Mouse (Mus musculus) frontal cortex, adult 2 months (tissue): Measurements from ENCODE around the gene Cd5. TPM values are rescaled to one million over a fixed set of nuclear protein-coding genes. Genes with fewer than 3 reads are reported as not detected.

Source experiments
- DNase-seq, 2 experiments: peaks; one replicate each; pipeline ENCODE4 v3.0.0; 2022; ENCODE audit warnings: low spot score in 1 of 2; ENCODE audit errors: extremely low spot score in 1 of 2
- polyA plus RNA-seq: library from polyadenylated mRNA; depleted of rRNA; stranded (reverse); fragments of >200 nt; gene quantifications from 2 replicates; pipeline ENCODE4 v1.2.3, GENCODE M21; 2012

Gene Cd5
- polyA plus RNA-seq, 1 experiment: 0.14 TPM

DNA sequence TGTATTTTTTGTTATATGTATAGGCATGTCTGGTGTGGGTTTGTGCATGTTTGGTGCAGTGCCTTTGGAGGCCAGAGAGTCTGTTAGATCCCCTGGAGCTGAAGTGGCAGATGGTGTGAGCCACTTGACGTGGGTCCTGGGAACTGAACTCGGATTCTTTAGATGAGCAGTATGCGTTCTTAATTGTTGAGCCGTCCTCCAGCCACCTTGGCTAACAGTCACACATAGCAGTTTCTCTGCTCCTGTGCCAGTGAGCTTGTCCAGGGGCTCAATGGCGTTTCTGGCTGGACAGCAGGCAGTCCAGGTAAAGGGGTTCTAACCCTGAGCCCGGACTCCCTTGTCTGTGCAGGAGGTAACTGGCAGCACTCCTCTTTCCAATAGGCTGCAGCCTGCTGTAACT, 29.9 kb downstream of the Cd5 start:
- DNase-seq: no peak

DNA sequence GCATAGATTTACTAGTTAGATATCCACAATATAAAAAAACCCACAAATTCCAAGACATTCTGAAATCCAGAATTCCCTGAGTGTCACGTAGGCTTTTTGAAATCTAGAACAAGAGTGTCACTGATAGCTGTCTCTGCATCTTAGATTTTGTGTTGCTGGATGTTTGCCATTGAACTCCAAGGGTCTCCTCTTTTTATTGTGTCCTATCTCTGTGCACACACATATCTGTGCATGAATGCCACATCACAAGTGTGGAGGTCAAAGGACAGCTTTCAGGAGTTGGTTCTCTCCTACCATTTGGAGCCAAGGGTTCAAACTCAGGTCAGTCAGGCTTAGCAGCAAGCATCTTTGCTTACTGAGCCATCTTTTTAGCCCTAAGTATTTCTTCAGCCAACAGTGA, 30.9 kb downstream of the Cd5 start:
- no peak for DNase-seq

DNA sequence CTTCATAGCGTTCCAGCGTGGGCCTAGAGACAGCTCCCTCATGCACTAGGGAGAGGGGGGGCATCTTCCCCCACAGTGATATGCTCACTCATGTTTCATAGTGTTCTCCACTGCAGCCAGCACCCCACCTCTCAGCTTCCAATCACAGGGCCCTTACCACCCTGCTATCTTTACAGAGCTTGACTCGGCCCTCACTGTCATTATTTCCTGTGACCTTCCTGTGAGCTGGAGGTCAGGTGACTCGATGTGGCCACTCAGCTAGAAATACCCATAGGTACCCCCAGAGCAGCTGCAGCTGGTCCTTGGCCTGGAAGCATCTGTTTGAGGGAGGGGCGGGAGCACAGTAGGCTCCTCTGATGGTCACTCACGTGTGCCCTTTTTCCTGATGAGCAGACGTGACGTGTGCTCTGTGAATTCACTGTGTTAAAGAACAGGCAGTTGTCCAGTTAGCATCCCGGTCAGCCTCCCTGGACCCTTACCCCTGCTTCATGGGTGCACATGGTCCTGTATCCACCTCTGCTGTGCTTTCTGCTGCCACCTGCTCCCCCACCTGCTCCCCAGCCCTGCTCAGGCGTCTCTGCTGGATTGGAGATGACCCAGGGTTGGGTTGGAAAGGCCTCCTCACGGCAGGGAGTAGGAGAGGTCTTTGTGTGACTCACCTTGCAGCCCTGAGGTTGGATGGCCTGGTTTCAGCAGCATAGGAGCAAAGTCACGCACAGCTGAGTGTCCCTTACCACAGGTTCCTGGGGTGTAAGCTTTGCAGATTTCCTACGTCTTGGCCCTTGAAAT, 31.5 kb downstream of the Cd5 start:
- DNase-seq: no peak

DNA sequence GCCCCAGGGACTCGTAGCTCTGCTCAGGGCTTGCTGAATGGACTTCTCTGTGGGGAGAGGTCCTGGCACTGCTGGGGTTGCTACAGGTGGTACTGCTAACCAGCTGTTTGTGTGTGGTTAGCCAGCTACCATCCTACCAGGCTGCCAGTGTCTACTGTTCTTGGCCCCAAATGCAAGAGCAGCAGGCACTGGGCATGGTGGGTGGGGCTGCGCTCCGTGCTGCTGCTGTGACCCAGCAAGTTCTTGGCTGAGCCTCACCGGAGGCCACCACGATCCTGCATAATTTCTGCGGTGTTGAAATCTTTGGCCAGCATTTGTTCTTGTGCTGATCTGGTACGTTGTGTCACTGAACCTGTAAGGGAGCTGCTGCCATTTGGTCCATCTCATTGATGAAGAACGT, 35.3 kb downstream of the Cd5 start:
- DNase-seq: no peak

DNA sequence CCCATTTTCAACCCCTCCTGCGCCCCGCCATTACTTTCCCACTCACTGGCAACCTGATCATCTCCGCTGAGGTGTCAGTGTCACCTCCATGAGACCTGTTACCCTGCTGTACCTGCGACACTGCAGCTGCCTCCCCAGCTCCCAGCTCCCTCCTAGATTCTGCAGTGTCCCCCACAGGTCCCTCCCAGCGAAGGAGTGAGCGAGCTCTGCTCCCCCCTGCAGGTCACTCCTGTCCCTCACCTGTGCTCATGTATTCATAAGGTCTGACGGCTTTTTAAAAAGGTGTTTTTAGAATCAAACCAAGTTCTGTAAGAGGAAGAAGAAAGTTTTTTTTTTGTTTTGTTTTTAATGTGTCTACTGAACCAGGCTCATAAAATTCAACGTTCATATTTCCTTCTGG, 36.7 kb downstream of the Cd5 start:
- no peak for DNase-seq

DNA sequence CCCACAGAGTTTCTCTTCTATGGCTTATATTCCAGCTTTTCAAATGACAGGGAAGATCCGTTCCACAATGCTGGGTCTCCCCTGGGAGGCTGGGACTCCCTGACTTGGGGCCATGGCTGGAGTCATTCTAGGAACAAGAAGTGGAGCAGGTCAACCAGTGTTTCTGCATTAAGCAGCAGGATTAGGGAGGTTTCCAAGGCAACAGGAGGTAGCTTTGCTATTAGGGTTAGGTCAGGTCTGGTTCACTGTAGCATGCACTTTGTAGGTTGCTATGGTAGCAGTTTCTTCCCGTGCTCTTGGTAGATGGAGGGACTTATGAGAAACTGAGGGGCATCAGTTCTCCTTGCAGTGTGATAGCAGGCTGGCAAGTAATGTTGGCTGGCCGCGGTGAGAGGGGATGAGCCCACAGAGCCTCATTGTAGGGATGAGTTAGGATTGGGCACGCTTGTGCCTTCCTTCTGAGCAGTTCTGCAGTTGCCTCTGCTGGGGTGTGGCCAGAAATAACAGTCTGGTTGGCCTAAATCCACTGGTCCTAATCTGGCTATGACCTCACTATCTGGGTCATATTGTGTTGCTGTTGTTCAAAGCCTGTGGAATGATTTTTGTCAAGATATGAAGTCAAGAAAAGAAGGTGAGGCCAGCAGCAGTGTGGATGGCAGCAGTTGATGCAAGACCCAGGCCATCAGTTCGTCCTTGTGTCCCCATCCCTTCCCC, 37.6 kb downstream of the Cd5 start:
- DNase-seq: no peak

DNA sequence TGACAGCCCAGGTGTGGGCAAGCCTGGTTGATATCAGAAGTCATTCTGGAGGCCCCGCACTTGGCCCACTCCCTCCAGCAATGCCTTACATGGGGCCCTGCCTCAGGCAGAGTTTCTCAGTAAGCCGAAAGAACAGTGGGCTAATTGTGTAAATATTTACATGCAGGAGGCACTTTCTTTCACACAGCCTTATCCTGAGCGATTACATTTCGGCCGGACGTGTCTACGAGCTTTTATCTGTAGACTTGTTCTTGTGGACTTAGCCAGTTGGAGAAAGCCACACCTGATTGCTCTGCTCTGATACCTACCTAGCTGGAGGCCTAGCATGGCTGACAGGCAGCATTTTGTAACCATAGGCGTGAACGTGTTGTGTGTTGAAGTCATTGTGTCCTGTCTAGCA, 39.0 kb downstream of the Cd5 start:
- DNase-seq: no peak

DNA sequence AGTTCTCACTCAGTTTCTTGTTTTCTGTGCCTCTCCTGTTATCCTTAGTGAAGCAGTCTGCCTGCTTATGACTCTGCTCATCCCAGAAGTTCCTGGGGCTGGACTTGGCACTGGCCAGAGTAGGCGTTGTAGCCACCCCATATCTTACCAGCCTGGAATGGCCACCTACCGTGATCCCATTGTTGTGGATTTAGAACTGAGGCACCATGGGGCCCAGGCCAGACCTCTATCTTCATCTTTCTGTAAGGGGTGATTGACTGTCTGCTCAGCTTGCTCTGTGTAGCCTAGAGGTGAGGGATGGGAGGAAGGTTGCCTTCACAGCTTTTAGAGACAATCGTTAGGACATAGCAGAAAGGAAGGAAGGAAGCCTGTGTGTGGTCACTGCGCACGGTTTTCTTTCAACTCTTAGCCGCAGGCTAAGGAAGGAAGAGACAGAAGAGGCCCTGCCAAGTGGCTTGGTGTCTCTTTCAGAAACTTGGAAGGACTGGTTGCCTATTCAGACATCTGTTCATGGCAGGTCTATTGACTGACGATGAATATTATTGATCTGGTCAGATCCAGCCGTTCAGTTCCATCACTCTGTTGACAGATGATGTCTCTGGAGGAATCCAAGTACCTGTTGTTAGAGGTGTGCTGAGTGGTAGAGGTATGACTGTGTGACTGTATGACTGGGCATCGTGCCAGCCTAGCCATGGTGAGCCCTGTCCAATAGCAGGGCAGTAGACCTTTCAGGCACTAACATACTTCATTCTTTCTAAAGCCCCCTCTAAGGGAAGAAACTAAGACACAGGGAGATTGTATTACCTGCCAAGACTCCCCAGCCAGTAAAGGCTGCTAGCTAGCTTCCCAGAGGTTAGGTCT, 40.4 kb downstream of the Cd5 start:
- no peak for DNase-seq

DNA sequence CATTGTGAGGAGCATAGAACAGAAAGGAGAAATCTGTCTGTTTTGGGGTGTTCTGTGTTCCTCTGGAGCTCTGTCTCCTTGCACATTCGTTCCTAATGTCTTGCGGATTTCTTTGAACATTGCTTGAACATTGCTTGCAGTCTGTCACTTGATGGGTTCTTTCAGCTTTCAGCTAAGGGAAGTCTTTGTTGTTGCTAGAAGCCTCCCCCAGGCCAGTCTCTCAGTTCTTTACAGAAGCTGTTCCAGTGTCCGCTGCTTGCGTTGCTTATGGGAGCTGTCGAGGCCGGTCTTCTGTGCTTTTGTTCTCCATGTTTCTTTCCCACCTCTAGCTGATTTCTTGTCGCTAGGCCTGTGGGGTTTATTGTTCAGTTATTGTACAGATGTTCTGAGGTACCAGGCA, 43.0 kb downstream of the Cd5 start:
- DNase-seq: no peak

DNA sequence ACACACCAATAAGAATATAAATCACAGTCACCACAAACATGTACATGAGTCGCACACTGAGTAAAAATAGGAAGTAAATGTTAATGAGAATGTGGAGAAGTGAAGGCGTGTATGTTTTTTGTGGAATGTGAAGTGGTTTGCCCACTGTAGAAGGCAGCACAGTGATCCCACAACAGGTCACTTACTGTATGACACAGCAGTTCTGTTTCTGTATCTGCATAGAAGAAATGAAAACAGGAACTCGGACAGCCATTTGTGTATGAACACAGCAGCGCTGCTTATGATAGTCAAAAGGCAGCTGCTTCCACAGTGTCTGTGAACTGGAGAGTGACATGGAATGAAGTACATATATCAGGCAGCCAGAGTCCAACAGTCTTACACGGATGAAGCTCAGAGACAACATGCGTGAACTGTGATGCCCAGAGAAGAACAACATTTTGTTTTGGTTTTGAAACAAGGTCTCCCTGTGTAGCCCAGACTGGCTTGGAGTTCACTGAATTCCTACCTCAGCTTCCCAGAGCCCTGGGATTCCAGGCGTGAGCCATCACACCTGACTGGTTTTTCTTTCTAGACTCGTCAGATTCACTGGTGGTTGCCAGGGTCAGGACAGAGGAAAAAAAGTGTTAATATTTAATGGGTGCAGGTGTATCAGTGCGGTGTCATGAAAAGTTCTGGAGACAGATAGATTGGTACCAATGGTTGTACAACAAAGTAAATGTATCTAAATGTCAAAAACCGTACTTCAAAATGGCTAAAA, 44.7 kb downstream of the Cd5 start:
- DNase-seq: no peak

DNA sequence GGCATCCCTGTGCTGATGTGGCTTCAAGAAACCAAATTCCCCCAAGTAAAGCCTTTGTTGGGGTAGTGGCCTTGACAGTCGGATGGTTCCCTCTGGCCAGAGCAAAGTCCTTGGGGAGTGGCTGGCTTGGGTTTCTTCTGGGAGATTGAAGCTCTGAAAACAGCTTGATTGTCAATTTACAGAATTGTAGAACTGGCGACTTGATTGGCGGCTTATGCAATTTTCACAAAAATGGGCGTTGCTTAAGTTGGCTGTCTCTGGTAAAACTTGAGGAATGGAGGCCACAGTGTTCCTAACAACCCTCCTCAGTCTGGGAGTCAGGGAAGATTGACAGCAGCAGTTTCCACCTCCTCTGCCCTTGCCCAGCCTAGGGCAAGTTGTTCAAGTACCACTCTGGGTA, 46.4 kb downstream of the Cd5 start:
- DNase-seq: no peak

DNA sequence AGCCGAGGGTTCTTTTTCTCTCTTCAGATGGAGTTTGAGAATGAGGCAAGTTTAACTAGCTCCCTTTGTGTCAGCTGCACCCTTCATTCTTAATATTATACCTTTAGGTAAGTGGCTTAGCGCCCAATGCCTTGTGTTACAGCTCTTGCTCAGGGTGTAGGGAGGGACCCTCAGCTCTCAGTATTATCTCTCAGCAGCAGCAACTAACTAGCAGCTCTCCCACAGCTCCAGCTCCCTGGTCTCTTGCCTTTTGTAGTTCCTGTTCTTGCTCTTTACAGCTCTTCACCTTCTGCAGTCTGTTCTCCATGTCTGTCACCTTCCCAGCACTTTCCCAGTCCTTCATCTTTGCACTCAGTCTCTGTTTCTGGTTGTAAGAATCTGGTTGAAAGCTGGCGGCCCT, 47.1 kb downstream of the Cd5 start:
- no peak for DNase-seq

DNA sequence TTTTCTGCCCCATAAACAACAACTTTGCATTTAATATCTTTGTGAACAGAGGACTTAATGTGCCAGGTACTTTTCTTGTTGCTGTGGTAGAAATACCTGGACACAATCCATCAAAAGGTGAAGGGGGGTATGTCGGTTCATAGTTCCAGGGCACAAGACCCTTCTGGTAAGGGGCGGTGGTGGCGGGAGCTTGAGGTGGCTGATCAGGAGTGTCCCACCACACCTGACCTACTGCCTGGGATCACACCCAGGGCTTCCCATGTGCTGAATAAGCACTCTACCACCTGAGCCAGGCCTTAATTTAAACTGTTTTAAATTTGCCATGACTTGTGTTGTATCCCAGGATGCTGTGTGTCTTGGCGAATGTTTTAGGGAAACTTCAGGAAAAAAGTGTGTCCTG, 47.7 kb downstream of the Cd5 start:
- DNase-seq: no peak

DNA sequence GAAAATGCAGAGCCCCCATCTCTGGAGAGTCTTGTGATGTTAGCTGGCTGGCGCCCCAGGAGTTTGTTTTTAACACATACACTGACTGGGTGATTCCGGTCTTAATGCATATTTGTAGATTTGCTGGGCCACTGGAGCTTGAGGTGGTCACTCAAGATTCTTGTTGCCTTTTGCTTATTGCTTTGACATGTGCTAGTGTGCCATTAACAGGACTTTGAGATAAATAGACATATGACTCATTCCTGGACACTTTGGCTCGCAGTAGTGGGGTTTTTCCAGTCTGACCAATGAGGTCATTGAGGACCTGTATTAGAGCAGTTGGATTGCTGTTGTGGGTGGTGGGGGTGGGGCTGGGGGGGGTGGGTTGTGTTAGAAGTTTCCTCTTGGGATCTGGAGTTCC, 48.5 kb downstream of the Cd5 start:
- no peak for DNase-seq

DNA sequence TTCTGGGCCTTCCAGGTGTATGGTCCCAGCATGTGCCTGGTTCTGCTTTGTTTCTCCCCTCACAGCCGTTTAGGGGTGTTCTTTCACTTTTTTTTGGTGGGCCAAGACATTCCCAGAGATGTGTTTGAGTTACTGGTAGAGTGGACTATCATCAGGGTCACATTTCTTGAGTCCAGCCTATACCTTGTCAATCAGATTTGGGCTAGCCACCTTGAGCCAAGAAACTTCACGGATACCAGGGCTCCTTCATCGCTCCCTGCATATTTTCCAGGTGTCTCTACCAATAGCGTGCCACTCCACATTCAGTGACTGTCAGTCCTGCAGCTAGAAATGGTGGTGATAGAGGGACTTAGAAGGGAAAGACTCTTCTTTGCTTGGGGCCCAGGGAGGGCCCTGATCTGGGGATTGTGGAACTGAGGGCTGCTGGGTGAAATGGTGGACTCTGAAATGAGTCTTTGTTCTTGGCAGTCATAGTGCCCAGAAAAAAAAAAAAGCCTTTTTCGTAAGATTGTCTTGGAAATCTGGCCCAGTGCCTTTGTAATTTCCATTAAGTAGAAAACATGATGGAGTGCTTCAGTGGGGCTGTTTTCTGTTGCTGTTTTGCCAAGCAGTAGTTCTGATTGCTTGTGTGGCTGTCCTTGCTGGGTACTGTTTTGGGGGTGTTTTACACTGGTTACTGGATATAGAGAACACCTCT, 49.2 kb downstream of the Cd5 start:
- no peak for DNase-seq

DNA sequence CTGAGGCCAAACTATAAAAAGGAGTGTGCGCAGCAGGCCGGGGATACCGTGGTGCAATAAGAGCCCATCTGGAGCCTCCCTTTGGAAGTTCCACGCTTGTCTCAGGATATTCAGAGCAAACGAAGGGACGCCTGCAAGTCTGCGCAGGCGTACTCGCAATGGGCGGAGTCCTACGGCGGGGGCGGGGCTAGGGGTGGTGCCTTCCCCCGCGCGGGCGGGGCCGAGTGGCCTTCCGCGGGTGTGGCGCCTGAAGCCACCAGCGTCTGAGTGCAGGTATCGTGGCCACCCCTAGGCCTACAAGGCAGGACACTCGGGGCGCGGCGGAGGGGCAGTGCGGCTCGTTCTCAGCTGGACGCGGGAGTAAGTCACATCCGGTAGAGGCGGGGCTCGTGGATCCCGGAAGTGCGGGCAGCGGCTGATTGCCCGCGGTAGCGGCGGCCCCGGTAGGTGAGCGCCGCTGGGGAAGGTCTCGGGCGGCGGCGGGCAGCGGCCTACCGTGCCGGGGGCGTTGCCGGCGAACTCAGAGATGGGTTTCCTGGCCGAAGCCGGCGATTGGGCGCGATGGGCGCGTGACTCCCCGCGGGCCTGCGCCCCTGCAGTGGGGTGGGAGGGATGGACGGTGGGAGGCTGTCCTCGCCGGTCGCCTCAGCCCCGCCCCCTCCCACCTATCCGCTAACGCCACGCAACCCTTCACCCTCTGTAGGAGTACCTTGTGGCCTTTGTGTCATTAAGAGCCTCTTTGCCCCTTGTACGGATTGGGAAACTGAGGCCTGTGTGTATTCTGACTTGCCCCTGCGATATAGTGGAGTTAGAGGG, 50.1 kb downstream of the Cd5 start, which contains the start of gene Vps37c:
Vps37c (plus strand) TSS at position 199 of the 816 bp plus-strand sequence.
- peak; percentile 71 to 95 for DNase-seq

DNA sequence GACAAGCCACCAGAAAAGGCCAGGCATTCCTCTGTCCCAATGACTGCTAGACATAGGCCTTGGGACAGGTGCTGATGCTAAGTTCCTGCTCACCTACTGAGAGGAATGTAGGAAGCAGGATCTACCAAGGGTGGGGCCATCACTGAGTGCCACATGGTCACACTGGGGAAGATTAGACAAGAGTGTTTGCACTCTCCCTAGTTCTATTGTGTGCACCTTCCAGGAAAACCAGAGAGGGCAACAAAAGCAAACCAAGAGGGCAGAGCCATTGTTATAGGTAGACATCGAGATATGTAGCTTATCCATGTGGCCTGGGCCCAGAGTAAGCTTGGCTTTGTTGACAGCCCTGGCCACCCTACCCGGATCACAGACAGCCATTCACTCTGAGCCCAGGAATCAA, 53.1 kb downstream of the Cd5 start:
- no peak for DNase-seq

DNA sequence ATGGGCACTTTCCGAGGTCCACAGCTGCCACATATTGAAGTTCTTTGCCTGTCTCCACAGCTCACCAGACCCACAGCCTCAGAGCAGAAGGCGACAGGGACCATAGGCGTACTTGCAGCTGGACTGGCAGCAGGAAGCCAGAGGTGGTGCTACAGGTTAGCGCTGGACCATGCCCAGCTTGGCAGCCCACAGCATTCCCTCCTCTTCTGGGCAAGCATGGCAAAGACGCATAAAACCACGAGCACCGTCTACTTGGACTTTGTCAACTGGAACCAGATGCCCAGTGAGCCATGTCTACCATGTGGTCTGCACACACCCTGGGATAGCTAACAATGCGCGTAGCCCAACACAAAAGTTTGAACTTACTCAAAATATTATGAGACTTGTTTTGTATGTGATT, 53.7 kb downstream of the Cd5 start:
- no peak for DNase-seq

DNA sequence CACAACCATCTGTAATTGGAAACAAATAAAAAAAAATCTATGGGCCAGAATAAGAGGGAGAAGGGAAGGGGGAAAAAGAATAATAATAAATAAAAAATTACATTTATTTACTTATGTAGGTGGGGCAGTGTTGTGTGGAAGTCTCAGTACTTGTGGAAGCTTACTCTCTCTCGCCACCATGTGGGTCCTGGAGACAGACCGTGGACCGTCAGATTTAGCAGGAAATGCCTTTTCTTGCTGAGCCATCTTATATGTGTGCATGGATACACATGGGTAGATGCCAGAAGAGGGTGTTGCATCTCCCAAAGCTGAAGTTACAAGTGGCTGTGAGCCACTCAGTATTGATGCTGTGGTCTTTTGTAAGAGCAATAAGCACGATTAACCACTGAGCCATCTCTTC, 57.2 kb downstream of the Cd5 start:
- DNase-seq: no peak
